Comparison of ENCODE assay signal across 19 mouse cellular contexts in genomic region chr8:22376311-22376710, GRCm38 (mm10).
"Had no signal": no experiment of that assay in that cellular context is flagged by ENCODE, and none has a peak within 500 bp of the region (broad histone marks: within the 10 kb centered on the region; RNA-seq: fewer than 3 reads in every experiment).

No protein-coding gene starts in this region.

- H3K9me3 ChIP-seq: heart, embryonic 13.5 days; heart, embryonic 15.5 days; hindbrain, embryonic 10.5 days; hindbrain, embryonic 12.5 days; intestine, embryonic 15.5 days; kidney, embryonic 15.5 days; limb, embryonic 10.5 days; limb, embryonic 12.5 days; liver, embryonic 12.5 days had no signal

- H3K4me1 ChIP-seq: heart, embryonic 13.5 days; heart, embryonic 15.5 days; hindbrain, embryonic 10.5 days; hindbrain, embryonic 12.5 days; intestine, embryonic 15.5 days; kidney, embryonic 15.5 days; limb, embryonic 10.5 days; limb, embryonic 12.5 days; liver, embryonic 12.5 days had no signal

- H3K9ac ChIP-seq: heart, embryonic 13.5 days; heart, embryonic 15.5 days; hindbrain, embryonic 12.5 days; hindbrain, embryonic 14.5 days; intestine, embryonic 15.5 days; kidney, embryonic 15.5 days; limb, embryonic 12.5 days; liver, embryonic 12.5 days; liver, embryonic 14.5 days had no signal

- H3K27ac ChIP-seq: gastrocnemius, adult 2 months; heart, adult 2 months; heart, embryonic 13.5 days; heart, embryonic 15.5 days; hindbrain, embryonic 10.5 days; hindbrain, embryonic 12.5 days; hindbrain, embryonic 14.5 days; intestine, embryonic 15.5 days; kidney, embryonic 15.5 days; kidney, postnatal 0 days; layer of hippocampus, adult 2 months; left cerebral cortex, adult 2 months; limb, embryonic 10.5 days; limb, embryonic 12.5 days; liver, embryonic 12.5 days; liver, embryonic 14.5 days had no signal

- H3K27me3 ChIP-seq: heart, embryonic 13.5 days; heart, embryonic 15.5 days; hindbrain, embryonic 12.5 days; intestine, embryonic 15.5 days; kidney, embryonic 15.5 days; limb, embryonic 12.5 days; liver, embryonic 12.5 days had no signal

- ATAC-seq: inflammation-experienced regulatory T-cells, adult 6 months; intestine, postnatal 0 days had no signal

- H3K4me2 ChIP-seq: heart, embryonic 11.5 days; heart, embryonic 13.5 days; heart, embryonic 15.5 days; hindbrain, embryonic 12.5 days; hindbrain, embryonic 14.5 days; intestine, embryonic 15.5 days; kidney, embryonic 15.5 days; limb, embryonic 12.5 days; liver, embryonic 12.5 days had no signal

- H3K4me3 ChIP-seq: gastrocnemius, adult 2 months; heart, adult 2 months; heart, embryonic 13.5 days; heart, embryonic 15.5 days; hindbrain, embryonic 10.5 days; hindbrain, embryonic 12.5 days; intestine, embryonic 15.5 days; kidney, embryonic 15.5 days; layer of hippocampus, adult 2 months; left cerebral cortex, adult 2 months; limb, embryonic 10.5 days; limb, embryonic 12.5 days; liver, embryonic 12.5 days had no signal
